Mouse (Mus musculus): Measurements from ENCODE around the gene Aqp6.

DNA sequence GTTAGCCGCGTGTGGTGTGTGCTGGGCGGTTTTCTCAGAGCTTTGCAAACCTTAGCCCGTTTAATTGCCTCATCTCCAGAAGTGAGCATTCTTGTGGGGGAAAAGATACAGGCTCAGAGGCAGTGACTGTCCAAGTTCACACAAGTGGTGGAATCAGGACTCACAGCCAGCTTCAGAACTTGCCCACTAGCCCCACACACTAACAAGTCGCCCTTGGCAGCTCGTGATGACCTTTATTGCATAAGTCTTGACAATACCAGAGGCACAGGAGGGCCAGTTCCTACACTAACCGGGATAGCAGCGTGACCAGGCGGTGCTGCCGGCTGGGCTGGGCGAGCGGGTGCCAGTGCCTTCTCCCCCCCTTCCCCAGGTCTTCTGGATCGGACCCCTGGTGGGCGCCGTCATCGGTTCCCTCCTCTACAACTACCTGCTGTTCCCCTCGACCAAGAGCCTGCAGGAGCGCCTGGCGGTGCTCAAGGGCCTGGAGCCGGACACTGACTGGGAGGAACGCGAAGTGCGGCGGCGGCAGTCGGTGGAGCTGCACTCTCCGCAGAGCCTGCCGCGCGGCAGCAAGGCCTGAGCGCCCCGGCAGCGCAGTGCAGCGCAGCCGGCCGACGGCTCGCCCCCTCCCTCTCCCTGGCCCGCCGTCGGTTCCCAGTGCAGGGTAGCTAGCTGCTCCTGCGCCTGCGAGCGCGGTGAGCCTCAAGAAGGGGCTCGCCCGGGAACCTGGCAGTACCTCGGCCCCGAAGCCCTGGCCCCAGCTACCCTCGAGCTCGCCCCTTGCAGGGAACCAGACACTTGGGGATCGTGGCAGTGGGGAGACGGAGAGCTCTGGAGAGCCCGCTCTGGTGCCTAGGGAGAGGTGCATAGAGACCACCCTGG, 17.5 kb upstream of the Aqp6 start:
- no peak for TF ChIP-seq CTCF (conservative IDR thresholded peaks at IDR 0.05; ENCODE audit: low read length)
- no peak for TF ChIP-seq NANOG (IDR thresholded peaks at IDR 0.05; ENCODE audit: borderline replicate concordance, low read length)
- no peak for TF ChIP-seq POU5F1 (IDR thresholded peaks at IDR 0.05; ENCODE audit: borderline replicate concordance, low read length)

Measured in E14TG2a.4 (cell line).